Mouse (Mus musculus) neural tube, embryonic 13.5 days (tissue): Measurements from ENCODE around the gene Sval1. TPM values are rescaled to one million over a fixed set of nuclear protein-coding genes. Genes with fewer than 3 reads are reported as not detected.

ENCODE experiments used
- ATAC-seq: fragments of 200-750 bp; cut with Nextera tagmentation; 2 replicates; pipeline ENCODE4 v1.8.0; 2017; ENCODE audit warnings: low read depth, mild to moderate bottlenecking, moderate TSS enrichment, moderate library complexity
- H3K27ac ChIP-seq: fragments of 300-500 bp; sonication (generic); replicated peaks from 2 replicates; pipeline ENCODE4 v1.5.1; 2015; ENCODE audit warnings: moderate library complexity, mild to moderate bottlenecking, inconsistent platforms
- H3K27me3 ChIP-seq: fragments of 300-500 bp; sonication (generic); 2 replicates; pipeline ENCODE4 v1.6.1; 2015; ENCODE audit warnings: mild to moderate bottlenecking, inconsistent platforms
- H3K36me3 ChIP-seq: fragments of 300-500 bp; sonication (generic); 2 replicates; pipeline ENCODE4 v1.6.1; 2015; ENCODE audit warnings: mild to moderate bottlenecking, inconsistent platforms
- H3K4me1 ChIP-seq: fragments of 300-500 bp; sonication (generic); replicated peaks from 2 replicates; pipeline ENCODE4 v1.6.1; 2015; ENCODE audit warnings: inconsistent platforms
- H3K4me2 ChIP-seq: fragments of 300-500 bp; sonication (generic); 2 replicates; pipeline ENCODE4 v1.6.1; 2015; ENCODE audit warnings: inconsistent platforms, mild to moderate bottlenecking, moderate library complexity
- H3K4me3 ChIP-seq: fragments of 300-500 bp; sonication (generic); 2 replicates; pipeline ENCODE4 v1.5.1; 2015; ENCODE audit warnings: mild to moderate bottlenecking, inconsistent platforms
- H3K9ac ChIP-seq: fragments of 300-500 bp; sonication (generic); 2 replicates; pipeline ENCODE4 v1.6.1; 2015; ENCODE audit warnings: moderate library complexity, mild to moderate bottlenecking, inconsistent platforms
- H3K9me3 ChIP-seq: fragments of 300-500 bp; sonication (generic); 2 replicates; pipeline ENCODE4 v1.6.1; 2016; ENCODE audit warnings: inconsistent platforms
- WGBS: fragments of 180-500 bp; shearing (Covaris S2); methylation state at CpG from one replicate; pipeline ENCODE4 v1.1.7; 2015; 5-methylcytosine and 5-hydroxymethylcytosine counted together
- polyA plus RNA-seq: library from polyadenylated mRNA; unstranded; fragments of >200 nt; fragmentation: Nextera tagmentation; extraction: Ambion mirVana; gene quantifications from 2 replicates; pipeline ENCODE4 v1.2.1, GENCODE M21; 2015

Sval1 gene
- not detected in 2 replicates for polyA plus RNA-seq

GRCm38 (mm10) chr6:41951330-41951729 is at the start of gene Sval1:
Gene Sval1, plus strand, starts transcription at chr6:41951630.
- no peaks in the 10 kb centered on the region for H3K27me3 ChIP-seq
- H3K4me2 ChIP-seq: no peak within 1 kb of the TSS
- no peaks in the 10 kb centered on the region for H3K36me3 ChIP-seq
- H3K4me1 ChIP-seq: no peaks in the 10 kb centered on the region
- no peaks in the 10 kb centered on the region for H3K9me3 ChIP-seq
- H3K4me3 ChIP-seq: no peak within 1 kb of the TSS
- no peak for ATAC-seq
- no peak within 1 kb of the TSS for H3K27ac ChIP-seq
- H3K9ac ChIP-seq: no peak within 1 kb of the TSS
- 66% methylated on average over 1 of the region's 1 CpGs for whole genome bisulfite sequencing

GRCm38 (mm10) chr6:41911625-41912024 is 39.8 kb upstream of the Sval1 start:
- H3K4me3 ChIP-seq: no peak overlapping the region
- no peak overlapping the region for H3K27ac ChIP-seq
- WGBS: 88% methylated on average over 5 of the region's 5 CpGs
- ATAC-seq: no peak
- H3K9ac ChIP-seq: no peak overlapping the region
- no peaks in the 10 kb centered on the region for H3K9me3 ChIP-seq
- H3K4me2 ChIP-seq: no peak overlapping the region
- H3K27me3 ChIP-seq: no peaks in the 10 kb centered on the region
- H3K36me3 ChIP-seq: no peaks in the 10 kb centered on the region
- H3K4me1 ChIP-seq: no peaks in the 10 kb centered on the region

GRCm38 (mm10) chr6:41914883-41915282 is 36.5 kb upstream of the Sval1 start:
- WGBS: 89% methylated on average over 2 of the region's 2 CpGs
- Histone ChIP-seq H3K36me3 (no peaks in the 10 kb centered on the region), H3K9me3 (no peaks in the 10 kb centered on the region), H3K4me3 (no peak overlapping the region), H3K27me3 (no peaks in the 10 kb centered on the region), H3K27ac (no peak overlapping the region), H3K4me1 (no peaks in the 10 kb centered on the region), H3K4me2 (no peak overlapping the region), H3K9ac (no peak overlapping the region)
- ATAC-seq: no peak

- H3K4me2 ChIP-seq: no peak within 1 kb of the TSS
- no peaks in the 10 kb centered on the region for H3K4me1 ChIP-seq
- no peak within 1 kb of the TSS for H3K27ac ChIP-seq
- no peak within 1 kb of the TSS for H3K9ac ChIP-seq
- no peaks in the 10 kb centered on the region for H3K27me3 ChIP-seq
- 77% methylated on average over 1 of the region's 1 CpGs for WGBS
- H3K9me3 ChIP-seq: no peaks in the 10 kb centered on the region
- H3K4me3 ChIP-seq: no peak within 1 kb of the TSS
- no peak for ATAC-seq
- no peaks in the 10 kb centered on the region for H3K36me3 ChIP-seq
Measured at GRCm38 (mm10) chr6:41967840-41968239, 16.4 kb downstream of the Sval1 start, which contains the start of gene Sval3. Gene Sval3, plus strand, starts transcription at chr6:41968140.

Other genes with a start within 250 kb of the Sval1 start
- gene Kel, start 247.3 kb upstream of the Sval1 start, polyA plus RNA-seq: 0.82 and 1.9 TPM in 2 replicates
- not detected in 2 replicates for gene Olfr459, start 176.5 kb upstream of the Sval1 start, polyA plus RNA-seq
- gene Pip, start 104.1 kb upstream of the Sval1 start, polyA plus RNA-seq: not detected in 2 replicates
- not detected in 2 replicates for gene Sval2, start 98.6 kb upstream of the Sval1 start, polyA plus RNA-seq
- not detected in 2 replicates for gene Sval3, start 16.5 kb downstream of the Sval1 start, polyA plus RNA-seq
- not detected in 2 replicates for gene Sva, start 86.8 kb downstream of the Sval1 start, polyA plus RNA-seq
- gene Tas2r139, start 189.3 kb downstream of the Sval1 start, polyA plus RNA-seq: not detected in 2 replicates